Mouse (Mus musculus) neural tube, embryonic 12.5 days (tissue): ENCODE data around the gene Fancd2. TPM values are rescaled to one million over a fixed set of nuclear protein-coding genes. Genes with fewer than 3 reads are reported as not detected.

Source experiments
- ATAC-seq: fragments of 200-750 bp; cut with Nextera tagmentation; 2 replicates; pipeline ENCODE4 v1.8.0; 2017; ENCODE audit warnings: low read depth, mild to moderate bottlenecking, moderate TSS enrichment, moderate library complexity; ENCODE audit not compliant: low FRiP score
- H3K27ac ChIP-seq: fragments of 300-500 bp; sonication (generic); 2 replicates; pipeline ENCODE4 v1.5.1; 2016
- H3K27me3 ChIP-seq: fragments of 300-500 bp; sonication (generic); replicated peaks from 2 replicates; pipeline ENCODE4 v1.6.1; 2016; ENCODE audit warnings: mild to moderate bottlenecking
- H3K36me3 ChIP-seq: fragments of 300-500 bp; sonication (generic); 2 replicates; pipeline ENCODE4 v1.6.1; 2016; ENCODE audit warnings: mild to moderate bottlenecking
- H3K4me1 ChIP-seq: fragments of 300-500 bp; sonication (generic); 2 replicates; pipeline ENCODE4 v1.6.1; 2016
- H3K4me2 ChIP-seq: fragments of 300-500 bp; sonication (generic); replicated peaks from 2 replicates; pipeline ENCODE4 v1.6.1; 2016; ENCODE audit warnings: mild to moderate bottlenecking
- H3K4me3 ChIP-seq: fragments of 300-500 bp; sonication (generic); 2 replicates; pipeline ENCODE4 v1.5.1; 2016
- H3K9ac ChIP-seq: fragments of 300-500 bp; sonication (generic); 2 replicates; pipeline ENCODE4 v1.6.1; 2016; ENCODE audit warnings: mild to moderate bottlenecking
- H3K9me3 ChIP-seq: fragments of 300-500 bp; sonication (generic); 2 replicates; pipeline ENCODE4 v1.6.1; 2016; ENCODE audit warnings: mild to moderate bottlenecking
- WGBS: fragments of 180-500 bp; shearing (Covaris S2); methylation state at CpG from one replicate; pipeline ENCODE4 v1.1.7; 2016; 5-methylcytosine and 5-hydroxymethylcytosine counted together
- polyA plus RNA-seq: library from polyadenylated mRNA; unstranded; fragments of >200 nt; fragmentation: Nextera tagmentation; extraction: Ambion mirVana; gene quantifications from 2 replicates; pipeline ENCODE4 v1.2.1, GENCODE M21; 2016

Gene Fancd2
- polyA plus RNA-seq: 8.3 and 8.4 TPM in 2 replicates

DNA sequence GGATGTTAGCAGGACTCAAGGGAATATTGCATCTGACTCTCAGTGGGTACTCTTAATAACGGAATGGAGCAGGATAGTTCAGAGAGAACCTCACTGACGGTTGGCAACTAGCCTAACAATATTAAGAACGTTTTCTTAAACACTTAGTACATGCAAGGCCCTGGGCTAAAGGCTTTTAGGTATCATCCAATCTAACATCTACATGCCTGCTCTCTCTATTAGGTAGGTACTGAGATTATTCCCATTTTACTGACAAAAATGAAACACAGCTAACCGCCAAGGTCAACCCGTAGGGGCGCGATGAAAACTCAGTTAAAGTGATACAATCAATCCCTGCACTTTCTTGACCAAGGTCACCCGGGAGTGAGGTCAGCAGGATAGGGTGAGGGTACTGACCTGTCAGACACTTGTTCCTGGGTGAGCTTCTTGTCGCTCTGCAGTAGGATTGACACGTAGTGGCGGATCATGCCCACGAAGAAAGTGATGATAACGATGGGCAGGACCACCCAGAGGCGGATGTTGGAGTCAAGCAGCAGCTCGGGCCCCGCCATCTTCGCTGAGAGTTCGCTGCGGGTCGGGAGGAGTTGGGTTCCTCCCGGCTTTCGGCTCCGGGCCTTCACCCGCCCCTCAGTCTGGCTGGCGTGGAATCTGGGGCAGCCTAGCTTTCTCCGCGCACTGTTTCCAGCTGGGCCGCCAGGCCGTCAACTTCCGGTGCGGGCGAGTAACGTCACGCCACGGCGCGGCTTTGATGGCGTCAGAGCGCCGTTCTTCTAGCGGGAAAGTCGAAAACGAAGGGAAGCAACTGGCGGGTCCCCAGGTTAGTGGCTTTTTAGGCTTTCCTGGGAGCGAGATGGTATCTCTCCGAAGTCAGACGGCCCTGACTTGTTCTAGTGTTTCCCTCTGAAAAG lies at the start of gene Fancd2, which contains the start of gene Emc3:
TSS of gene Fancd2 (plus strand) at position 751 of the 908 bp plus-strand sequence.
TSS of gene Emc3 (minus strand) at position 721 of the 908 bp plus-strand sequence.
- Histone ChIP-seq H3K4me2 (peak within 1 kb of the TSS; percentile 68), H3K9ac (peak within 1 kb of the TSS; percentile 62), H3K27me3 (no peaks in the 10 kb centered on the region), H3K9me3 (no peaks in the 10 kb centered on the region), H3K36me3 (0 out of 2 replicates have a peak, but pooled peaks cover under 1% of the 10 kb centered on the region), H3K27ac (0 out of 2 replicates have a peak within 1 kb of the TSS, but pooled peaks have one; percentile 37), H3K4me3 (peak within 1 kb of the TSS; percentile 69), H3K4me1 (peaks cover 15% of the 10 kb centered on the region)
- WGBS: 1% methylated on average over 47 of the region's 47 CpGs
- ATAC-seq: peak; percentile 89

DNA sequence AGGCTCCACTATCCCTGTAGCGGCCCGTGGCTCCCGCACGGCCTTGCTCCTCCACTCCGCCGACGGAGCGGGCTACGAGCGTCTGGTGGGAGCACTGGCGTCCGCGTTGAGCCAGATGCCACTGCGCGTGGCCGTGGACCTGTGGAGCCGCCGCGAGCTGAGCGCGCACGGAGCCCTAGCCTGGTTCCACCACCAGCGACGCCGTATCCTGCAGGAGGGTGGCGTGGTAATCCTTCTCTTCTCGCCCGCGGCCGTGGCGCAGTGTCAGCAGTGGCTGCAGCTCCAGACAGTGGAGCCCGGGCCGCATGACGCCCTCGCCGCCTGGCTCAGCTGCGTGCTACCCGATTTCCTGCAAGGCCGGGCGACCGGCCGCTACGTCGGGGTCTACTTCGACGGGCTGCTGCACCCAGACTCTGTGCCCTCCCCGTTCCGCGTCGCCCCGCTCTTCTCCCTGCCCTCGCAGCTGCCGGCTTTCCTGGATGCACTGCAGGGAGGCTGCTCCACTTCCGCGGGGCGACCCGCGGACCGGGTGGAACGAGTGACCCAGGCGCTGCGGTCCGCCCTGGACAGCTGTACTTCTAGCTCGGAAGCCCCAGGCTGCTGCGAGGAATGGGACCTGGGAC lies 48.9 kb upstream of the Fancd2 start:
- Histone ChIP-seq H3K9ac (peak overlapping the region; percentile 77), H3K27ac (peak overlapping the region; percentile 75), H3K4me2 (peak overlapping the region; percentile 66), H3K4me3 (peak overlapping the region; percentile 63), H3K27me3 (peaks cover 7% of the 10 kb centered on the region; the same call in 1 of the 2 replicates), H3K9me3 (no peaks in the 10 kb centered on the region), H3K4me1 (peaks cover 21% of the 10 kb centered on the region), H3K36me3 (no peaks in the 10 kb centered on the region)
- ATAC-seq: peak; percentile 67
- under 1% methylated on average over 65 of the region's 65 CpGs for WGBS

DNA sequence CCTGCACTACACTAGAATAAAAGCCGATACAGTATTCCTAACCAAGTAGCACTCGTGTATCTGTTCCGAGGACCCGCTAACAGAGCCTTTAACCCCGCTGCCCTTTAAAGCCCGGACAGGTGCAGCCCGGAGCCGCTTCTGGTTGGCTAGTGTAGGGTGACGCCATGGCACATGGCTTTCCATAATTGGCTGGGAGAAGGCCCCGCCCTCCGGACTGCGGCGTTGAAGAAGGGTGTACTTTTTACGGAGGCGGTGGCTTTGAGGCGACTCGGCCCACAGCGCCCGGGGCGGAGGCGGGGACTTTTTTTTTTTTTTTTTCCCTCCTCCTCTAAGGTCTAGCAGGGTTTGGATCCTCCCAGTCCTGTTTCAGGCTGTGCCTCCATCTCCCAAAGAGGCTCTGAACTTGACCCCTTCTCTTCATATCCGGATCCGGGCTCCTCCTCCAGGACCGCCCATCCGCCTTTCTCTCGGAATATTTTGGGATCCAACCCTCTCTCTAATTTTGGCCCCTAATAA lies 48.3 kb upstream of the Fancd2 start, which contains the start of gene Creld1:
TSS of gene Creld1 (plus strand) at position 198 of the 516 bp plus-strand sequence.
- H3K4me1 ChIP-seq: peaks cover 21% of the 10 kb centered on the region
- ATAC-seq: peak; percentile 98
- no peaks in the 10 kb centered on the region for H3K9me3 ChIP-seq
- H3K4me2 ChIP-seq: peak within 1 kb of the TSS; percentile 66
- peaks cover 7% of the 10 kb centered on the region; the same call in 1 of the 2 replicates for H3K27me3 ChIP-seq
- H3K4me3 ChIP-seq: peak within 1 kb of the TSS; percentile 63
- H3K9ac ChIP-seq: peak within 1 kb of the TSS; percentile 77
- peak within 1 kb of the TSS; percentile 75 for H3K27ac ChIP-seq
- peaks cover 4% of the 10 kb centered on the region; the same call in 1 of the 2 replicates for H3K36me3 ChIP-seq
- WGBS: under 1% methylated on average over 26 of the region's 26 CpGs

DNA sequence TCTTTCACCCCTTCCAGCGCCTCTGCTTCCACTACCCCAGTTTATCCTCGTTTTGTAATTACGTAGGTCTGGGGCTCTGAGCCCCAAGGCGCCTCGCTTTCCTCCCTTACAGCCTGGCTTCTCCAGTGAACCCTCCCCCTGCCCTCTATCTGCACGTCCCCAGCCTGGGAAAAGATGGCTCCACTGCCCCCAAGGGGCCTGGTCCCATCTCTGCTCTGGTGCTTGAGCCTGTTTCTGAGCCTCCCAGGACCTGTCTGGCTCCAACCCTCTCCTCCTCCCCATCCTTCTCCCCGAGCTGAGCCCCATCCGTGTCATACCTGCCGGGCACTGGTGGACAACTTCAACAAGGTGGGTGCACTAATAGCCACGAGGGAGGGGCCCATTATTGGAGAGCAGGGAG lies 47.8 kb upstream of the Fancd2 start:
- peak; percentile 55 for ATAC-seq
- peaks cover 9% of the 10 kb centered on the region for H3K36me3 ChIP-seq
- H3K4me2 ChIP-seq: peak overlapping the region; percentile 66
- peak overlapping the region; percentile 63 for H3K4me3 ChIP-seq
- no peaks in the 10 kb centered on the region for H3K9me3 ChIP-seq
- peak overlapping the region; percentile 77 for H3K9ac ChIP-seq
- 12% methylated on average over 10 of the region's 10 CpGs for WGBS
- peaks cover 7% of the 10 kb centered on the region; the same call in 1 of the 2 replicates for H3K27me3 ChIP-seq
- peaks cover 21% of the 10 kb centered on the region for H3K4me1 ChIP-seq
- H3K27ac ChIP-seq: peak overlapping the region; percentile 75

DNA sequence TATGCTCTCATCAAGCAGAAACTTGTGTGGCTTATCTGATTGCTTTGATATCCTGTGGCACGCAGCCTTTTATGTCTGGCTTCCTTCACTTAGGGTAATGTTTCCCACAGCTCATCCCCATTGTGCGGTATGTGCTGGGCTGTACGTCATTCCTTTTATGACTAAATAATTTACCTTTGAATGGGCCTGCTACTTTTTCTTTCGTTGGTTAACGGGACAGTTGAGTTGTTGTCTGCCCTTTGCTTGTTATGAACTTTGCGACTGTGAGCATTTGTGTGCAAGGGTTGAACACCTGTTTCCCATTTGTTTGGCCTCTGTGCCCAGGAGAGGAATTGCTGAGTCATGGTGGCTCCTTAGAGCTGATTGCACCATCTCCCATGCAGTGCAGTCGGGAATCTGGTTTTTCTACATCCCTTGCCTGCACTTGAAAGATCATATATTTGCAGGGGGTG lies 44.3 kb upstream of the Fancd2 start:
- WGBS: 48% methylated on average over 7 of the region's 7 CpGs
- Histone ChIP-seq H3K4me3 (no peak overlapping the region), H3K27ac (no peak overlapping the region), H3K36me3 (peaks cover 39% of the 10 kb centered on the region), H3K27me3 (no peaks in the 10 kb centered on the region), H3K4me1 (peaks cover 18% of the 10 kb centered on the region), H3K9me3 (no peaks in the 10 kb centered on the region), H3K4me2 (0 out of 2 replicates have a peak overlapping the region, but pooled peaks have one; percentile 5), H3K9ac (no peak overlapping the region)
- ATAC-seq: no peak

DNA sequence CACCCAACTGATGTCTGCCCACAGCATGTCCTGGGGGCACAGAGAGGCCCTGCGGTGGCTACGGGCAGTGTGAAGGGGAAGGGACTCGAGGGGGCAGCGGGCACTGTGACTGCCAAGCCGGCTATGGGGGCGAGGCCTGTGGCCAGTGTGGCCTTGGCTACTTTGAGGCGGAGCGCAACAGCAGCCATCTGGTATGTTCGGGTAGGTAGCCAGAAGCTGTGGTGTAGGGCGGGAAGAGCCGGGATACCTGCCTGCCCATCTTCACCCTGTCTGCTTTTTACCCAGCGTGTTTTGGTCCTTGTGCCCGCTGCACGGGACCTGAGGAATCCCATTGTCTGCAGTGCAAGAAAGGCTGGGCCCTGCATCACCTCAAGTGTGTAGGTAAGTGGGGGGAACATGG lies 42.1 kb upstream of the Fancd2 start:
- Histone ChIP-seq H3K4me3 (no peak overlapping the region), H3K9me3 (no peaks in the 10 kb centered on the region), H3K4me1 (peaks cover 9% of the 10 kb centered on the region), H3K27me3 (no peaks in the 10 kb centered on the region), H3K9ac (no peak overlapping the region), H3K27ac (no peak overlapping the region), H3K36me3 (peaks cover 48% of the 10 kb centered on the region), H3K4me2 (no peak overlapping the region)
- WGBS: 93% methylated on average over 14 of the region's 14 CpGs
- ATAC-seq: no peak

DNA sequence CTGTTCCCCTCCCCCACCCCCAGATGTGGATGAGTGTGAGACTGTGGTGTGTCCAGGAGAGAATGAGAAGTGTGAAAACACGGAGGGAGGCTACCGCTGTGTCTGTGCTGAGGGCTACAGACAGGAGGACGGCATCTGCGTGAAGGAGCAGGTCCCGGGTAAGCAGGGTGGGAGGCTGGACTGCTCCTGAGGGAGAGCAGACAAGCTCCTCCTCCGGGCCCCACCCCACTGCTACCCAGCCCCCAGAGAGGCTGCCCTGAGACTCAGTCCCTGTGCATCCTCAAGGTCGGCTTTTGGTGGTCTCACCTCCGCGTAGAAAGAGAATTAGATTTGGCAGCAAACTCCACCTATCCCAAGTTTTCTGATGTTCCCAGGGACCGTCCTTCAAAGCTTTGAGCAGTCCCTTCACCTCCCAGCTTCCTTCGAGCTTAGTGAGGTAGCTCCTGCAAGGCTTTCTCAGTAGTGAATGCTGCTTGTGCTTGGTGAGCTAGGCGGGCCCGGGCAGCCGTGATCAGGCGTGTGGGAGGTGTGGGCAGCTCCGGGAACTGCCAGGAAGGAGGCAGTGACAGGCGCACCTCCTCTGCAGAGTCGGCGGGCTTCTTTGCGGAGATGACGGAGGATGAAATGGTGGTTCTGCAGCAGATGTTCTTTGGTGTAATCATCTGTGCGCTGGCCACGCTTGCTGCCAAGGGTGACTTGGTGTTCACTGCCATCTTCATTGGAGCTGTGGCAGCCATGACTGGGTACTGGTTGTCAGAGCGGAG lies 39.2 kb upstream of the Fancd2 start:
- H3K4me2 ChIP-seq: no peak overlapping the region
- WGBS: 83% methylated on average over 24 of the region's 24 CpGs
- H3K27ac ChIP-seq: no peak overlapping the region
- no peaks in the 10 kb centered on the region for H3K9me3 ChIP-seq
- H3K4me3 ChIP-seq: no peak overlapping the region
- H3K36me3 ChIP-seq: peaks cover 48% of the 10 kb centered on the region
- no peak overlapping the region for H3K9ac ChIP-seq
- peaks cover 11% of the 10 kb centered on the region for H3K27me3 ChIP-seq
- peaks cover 17% of the 10 kb centered on the region for H3K4me1 ChIP-seq
- ATAC-seq: no peak

DNA sequence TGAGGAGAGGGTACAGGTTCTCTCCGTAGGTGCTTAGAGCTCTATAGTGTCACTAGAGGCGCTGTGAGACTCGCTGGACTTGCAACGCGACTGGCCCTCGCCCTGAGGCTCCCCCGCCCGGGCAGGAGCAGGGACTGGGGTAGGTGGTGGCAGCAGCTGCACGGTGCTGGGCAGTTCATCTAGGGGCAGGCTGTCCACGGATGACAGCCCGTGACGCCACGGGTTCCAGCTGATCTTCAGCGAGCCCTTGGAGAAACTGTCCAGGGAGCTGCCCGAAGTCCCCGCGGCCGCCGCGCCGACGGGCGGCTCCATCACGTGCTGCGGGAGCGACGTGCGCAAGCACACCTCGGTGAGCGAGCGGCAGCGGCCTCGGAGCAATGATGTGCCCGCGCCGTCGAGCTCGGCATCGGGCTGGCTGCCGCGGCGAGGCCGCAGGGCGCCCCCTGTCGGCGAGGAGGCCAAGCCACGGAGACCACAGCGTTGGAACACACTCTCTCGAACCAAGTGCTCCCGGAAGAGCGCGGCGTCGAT lies 37.2 kb upstream of the Fancd2 start:
- Histone ChIP-seq H3K4me3 (peak overlapping the region; percentile 30), H3K27ac (0 out of 2 replicates have a peak overlapping the region, but pooled peaks have one; percentile 12), H3K4me2 (peak overlapping the region; percentile 62), H3K4me1 (peaks cover 17% of the 10 kb centered on the region), H3K36me3 (peaks cover 35% of the 10 kb centered on the region), H3K9ac (peak overlapping the region; percentile 41), H3K9me3 (no peaks in the 10 kb centered on the region), H3K27me3 (peaks cover 11% of the 10 kb centered on the region)
- ATAC-seq: peak; percentile 69
- 1% methylated on average over 54 of the region's 54 CpGs for WGBS

DNA sequence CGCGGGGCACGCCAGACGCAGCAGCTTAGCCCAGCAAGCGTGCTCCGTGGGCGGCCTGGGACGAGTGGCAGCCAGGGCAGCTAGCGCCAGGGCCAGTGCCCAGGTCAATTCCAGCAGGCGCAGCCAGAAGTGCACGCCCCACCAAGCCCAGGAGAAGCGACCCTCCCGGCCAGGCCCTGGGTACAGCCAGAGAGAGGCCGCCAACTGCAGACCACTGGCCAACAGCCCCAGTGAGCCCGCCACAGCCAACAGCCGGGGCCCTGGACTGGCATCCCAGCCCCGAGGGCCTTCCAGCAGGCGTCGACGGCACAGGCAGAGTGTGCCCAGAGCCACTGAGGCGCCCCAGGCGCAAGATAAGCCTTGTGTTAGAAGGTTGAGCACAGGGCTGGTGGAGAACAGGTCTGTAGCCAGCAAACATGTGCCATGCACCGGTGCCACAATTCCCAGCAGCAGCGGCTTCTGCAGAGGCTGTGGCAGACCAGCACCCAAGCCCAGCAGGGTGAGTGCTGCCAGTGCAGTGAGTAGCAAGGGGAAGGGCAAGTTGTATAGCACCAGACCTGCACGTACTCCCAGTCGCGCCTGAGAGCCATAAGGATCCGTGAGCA lies 36.3 kb upstream of the Fancd2 start:
- peak; percentile 22 for ATAC-seq
- no peak overlapping the region for H3K4me3 ChIP-seq
- H3K9me3 ChIP-seq: no peaks in the 10 kb centered on the region
- peaks cover 26% of the 10 kb centered on the region for H3K36me3 ChIP-seq
- peaks cover 14% of the 10 kb centered on the region for H3K27me3 ChIP-seq
- H3K27ac ChIP-seq: no peak overlapping the region
- 0 out of 2 replicates have a peak overlapping the region, but pooled peaks have one; percentile 8 for H3K9ac ChIP-seq
- 50% methylated on average over 28 of the region's 28 CpGs for WGBS
- peaks cover 17% of the 10 kb centered on the region for H3K4me1 ChIP-seq
- peak overlapping the region; percentile 62 for H3K4me2 ChIP-seq

DNA sequence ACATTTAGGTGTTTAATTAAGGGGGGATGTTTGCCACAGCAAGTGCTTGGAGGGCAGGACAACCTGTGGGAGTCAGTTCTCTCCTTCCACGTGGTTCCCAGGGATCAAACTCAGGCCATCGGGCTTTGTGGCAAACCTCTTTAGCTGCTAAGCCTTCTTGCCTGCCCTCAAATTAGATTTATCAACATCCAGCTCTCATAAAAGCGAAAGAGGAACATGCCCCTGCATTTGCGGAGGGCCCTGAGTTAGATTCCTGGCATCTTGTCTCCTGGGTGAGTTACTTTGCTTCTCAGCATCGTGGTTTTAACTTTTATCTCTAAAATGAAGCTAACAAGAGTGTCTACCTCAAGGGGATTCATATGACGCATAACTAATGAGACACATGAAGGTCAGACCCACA lies 32.1 kb upstream of the Fancd2 start:
- Histone ChIP-seq H3K9ac (no peak overlapping the region), H3K27me3 (peaks cover 27% of the 10 kb centered on the region), H3K9me3 (no peaks in the 10 kb centered on the region), H3K36me3 (no peaks in the 10 kb centered on the region), H3K4me3 (no peak overlapping the region), H3K4me2 (no peak overlapping the region), H3K27ac (no peak overlapping the region), H3K4me1 (peaks cover 23% of the 10 kb centered on the region)
- 82% methylated on average over 6 of the region's 6 CpGs for WGBS
- no peak for ATAC-seq
